Mouse (Mus musculus) left cerebral cortex, adult 11 months (tissue): ENCODE results near the gene Tnnt3.

ENCODE experiments used
- DNase-seq: peaks from one replicate; pipeline ENCODE4 v3.0.0; 2022; ENCODE audit warnings: low spot score

Gene Tnnt3

GRCm38 (mm10) chr7:142507453-142507852, 8.8 kb downstream of the Tnnt3 start:
- DNase-seq = no peak

GRCm38 (mm10) chr7:142509518-142509917, 10.9 kb downstream of the Tnnt3 start:
- no peak for DNase-seq

GRCm38 (mm10) chr7:142510021-142510777, 11.6 kb downstream of the Tnnt3 start:
- DNase-seq = no peak

- DNase-seq = no peak
These were observed 15.4 kb downstream of the Tnnt3 start for GRCm38 (mm10) chr7:142514048-142514447.

GRCm38 (mm10) chr7:142516221-142516978, 17.8 kb downstream of the Tnnt3 start:
- no peak for DNase-seq

GRCm38 (mm10) chr7:142517531-142517930, 18.9 kb downstream of the Tnnt3 start:
- DNase-seq = no peak

GRCm38 (mm10) chr7:142520331-142520730, 21.7 kb downstream of the Tnnt3 start:
- DNase-seq = no peak

- no peak for DNase-seq
These were observed 23.7 kb downstream of the Tnnt3 start for GRCm38 (mm10) chr7:142522352-142522751.

- no peak for DNase-seq
These were observed 24.8 kb downstream of the Tnnt3 start for GRCm38 (mm10) chr7:142523200-142523990.

- DNase-seq = no peak
These were observed 26.9 kb downstream of the Tnnt3 start for GRCm38 (mm10) chr7:142525342-142526178.

GRCm38 (mm10) chr7:142529350-142529749, 30.7 kb downstream of the Tnnt3 start:
- no peak for DNase-seq

GRCm38 (mm10) chr7:142531973-142532521, 33.4 kb downstream of the Tnnt3 start:
- no peak for DNase-seq

GRCm38 (mm10) chr7:142532671-142533058, 34.0 kb downstream of the Tnnt3 start, which contains the start of gene Mrpl23:
Gene Mrpl23 (plus strand): TSS chr7:142532686.
- no peak for DNase-seq

GRCm38 (mm10) chr7:142533059-142533855, 34.6 kb downstream of the Tnnt3 start:
- peak; percentile 70 for DNase-seq

- DNase-seq = no peak
These were observed 36.5 kb downstream of the Tnnt3 start for GRCm38 (mm10) chr7:142535116-142535515.

GRCm38 (mm10) chr7:142535832-142536231, 37.2 kb downstream of the Tnnt3 start:
- DNase-seq = no peak

- no peak for DNase-seq
These were observed 38.5 kb downstream of the Tnnt3 start for GRCm38 (mm10) chr7:142537181-142537580.

GRCm38 (mm10) chr7:142537879-142538278, 39.2 kb downstream of the Tnnt3 start:
- no peak for DNase-seq

- DNase-seq = no peak
These were observed 39.7 kb downstream of the Tnnt3 start for GRCm38 (mm10) chr7:142538291-142538690.

- no peak for DNase-seq
These were observed 40.1 kb downstream of the Tnnt3 start for GRCm38 (mm10) chr7:142538766-142539165.
